Mouse (Mus musculus) embryonic fibroblast, embryonic 13.5 days (primary cell): ENCODE measurements around the gene Minos1.

ENCODE experiments used
- CTCF ChIP-seq: IDR thresholded peaks from 2 replicates; pipeline ENCODE4 v1.5.1; 2011; ENCODE audit warnings: mild to moderate bottlenecking, control low read depth, low read length, moderate library complexity, borderline replicate concordance; ENCODE audit not compliant: insufficient read depth
- POLR2A ChIP-seq: IDR thresholded peaks from 2 replicates; pipeline ENCODE4 v1.6.1; 2011; ENCODE audit warnings: low read depth, mild to moderate bottlenecking, control low read depth, low read length, moderate library complexity

DNA sequence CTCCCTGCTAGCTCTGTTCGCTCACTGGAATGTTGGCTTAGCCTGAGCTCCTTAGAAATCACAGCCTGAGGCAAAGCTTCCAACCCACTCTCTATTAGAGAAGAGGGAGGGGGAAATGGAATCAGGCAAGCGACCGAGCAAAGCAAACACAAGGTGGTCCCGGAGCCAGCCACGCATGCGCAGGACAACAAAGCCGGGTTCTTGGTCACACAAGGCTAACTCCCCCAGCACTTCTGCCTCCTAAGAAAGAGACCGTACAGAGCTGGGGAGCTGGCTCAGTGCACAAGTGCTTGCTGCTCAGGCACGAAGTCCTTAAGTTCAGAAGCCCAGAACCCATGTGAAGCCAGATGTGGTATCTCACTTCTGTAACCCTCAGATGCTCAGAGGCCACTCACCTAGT is 12.1 kb upstream of the Minos1 start:
- TF ChIP-seq CTCF: no peak
- no peak for TF ChIP-seq POLR2A
